Mouse (Mus musculus): ENCODE measurements around the gene Fam219b. TPM values are rescaled to one million over a fixed set of nuclear protein-coding genes. Genes with fewer than 3 reads are reported as not detected.

The Fam219b gene
- polyA plus RNA-seq, 1 experiment = 20.9 TPM

GRCm38 (mm10) chr9:57562896-57563372 lies 25.6 kb downstream of the Fam219b start:
- H3K27me3 ChIP-seq (ENCODE audit: control insufficient read depth, insufficient read depth, insufficient read length) = no peaks in the 10 kb centered on the region
- peaks cover 2% of the 10 kb centered on the region for H3K36me3 ChIP-seq (ENCODE audit: control insufficient read depth, insufficient read depth)
- H3K79me2 ChIP-seq (ENCODE audit: control insufficient read depth, insufficient read depth) = peaks cover 53% of the 10 kb centered on the region
- H3ac ChIP-seq (ENCODE audit: control insufficient read depth, insufficient read length, low read depth) = peak overlapping the region; percentile 6
- TF ChIP-seq MAX (IDR thresholded peaks at IDR 0.05) (no peak), MYOD1 (IDR thresholded peaks at IDR 0.05; ENCODE audit: control insufficient read depth, insufficient read length, low read depth) (no peak), FOSL1 (IDR thresholded peaks at IDR 0.05; ENCODE audit: insufficient read depth, low read length, poor library complexity, severe bottlenecking) (no peak), CTCF (IDR thresholded peaks at IDR 0.05; ENCODE audit: control insufficient read depth, insufficient read depth, insufficient read length) (no peak), CEBPB (IDR thresholded peaks at IDR 0.05; ENCODE audit: low read depth) (no peak)
- H3K4me3 ChIP-seq (ENCODE audit: insufficient read depth, poor library complexity, severe bottlenecking) = no peak overlapping the region
- H3K79me3 ChIP-seq (ENCODE audit: low read depth) = peaks cover 3% of the 10 kb centered on the region

- Histone ChIP-seq H3K79me2 (ENCODE audit: control insufficient read depth, insufficient read depth) (peaks cover 53% of the 10 kb centered on the region), H3K4me3 (ENCODE audit: insufficient read depth, poor library complexity, severe bottlenecking) (no peak overlapping the region), H3K79me3 (ENCODE audit: low read depth) (peaks cover 3% of the 10 kb centered on the region), H3K36me3 (ENCODE audit: control insufficient read depth, insufficient read depth) (peaks cover 17% of the 10 kb centered on the region), H3ac (ENCODE audit: control insufficient read depth, insufficient read length, low read depth) (no peak overlapping the region), H3K27me3 (ENCODE audit: control insufficient read depth, insufficient read depth, insufficient read length) (no peaks in the 10 kb centered on the region)
- TF ChIP-seq CEBPB (IDR thresholded peaks at IDR 0.05; ENCODE audit: low read depth) (no peak), MYOG (IDR thresholded peaks at IDR 0.05; ENCODE audit: control insufficient read depth, extremely low read depth, insufficient read length) (no peak)
Measured at GRCm38 (mm10) chr9:57564609-57565008, 27.3 kb downstream of the Fam219b start.

DNA sequence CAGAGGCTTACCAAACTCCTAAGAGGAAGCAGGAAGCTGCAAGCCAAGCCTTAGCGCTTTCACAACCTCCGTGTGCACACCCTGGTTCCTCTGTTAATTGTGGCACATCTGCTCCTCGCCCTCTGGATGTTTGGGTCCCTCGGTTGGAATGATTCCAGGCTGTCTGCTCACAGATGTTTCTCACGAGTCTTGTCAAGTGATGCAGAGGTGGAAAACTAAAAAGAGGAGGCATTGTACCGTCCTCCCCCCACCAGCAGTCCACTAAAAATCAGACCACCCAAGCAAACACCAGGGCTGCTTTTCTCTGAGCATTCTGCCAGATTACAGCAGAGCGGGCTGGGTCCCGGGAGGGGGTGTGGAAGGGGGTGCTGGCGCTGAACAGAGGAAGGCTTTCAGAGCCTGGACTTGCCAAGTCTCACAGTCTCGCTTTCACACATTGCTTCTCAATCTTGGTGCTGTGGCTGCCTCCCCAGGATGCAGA lies 28.5 kb downstream of the Fam219b start:
- Histone ChIP-seq H3K27me3 (ENCODE audit: control insufficient read depth, insufficient read depth, insufficient read length) (no peaks in the 10 kb centered on the region), H3ac (ENCODE audit: control insufficient read depth, insufficient read length, low read depth) (no peak overlapping the region)
- TF ChIP-seq CTCF (IDR thresholded peaks at IDR 0.05; ENCODE audit: control insufficient read depth, insufficient read depth, insufficient read length) = no peak

GRCm38 (mm10) chr9:57566846-57567245 lies 29.5 kb downstream of the Fam219b start:
- no peaks in the 10 kb centered on the region for H3K27me3 ChIP-seq (ENCODE audit: control insufficient read depth, insufficient read depth, insufficient read length)
- TF ChIP-seq MAX (IDR thresholded peaks at IDR 0.05) (no peak), USF1 (IDR thresholded peaks at IDR 0.05; ENCODE audit: low read depth) (no peak), FOSL1 (IDR thresholded peaks at IDR 0.05; ENCODE audit: insufficient read depth, low read length, poor library complexity, severe bottlenecking) (no peak), CEBPB (IDR thresholded peaks at IDR 0.05; ENCODE audit: low read depth) (no peak), CTCF (IDR thresholded peaks at IDR 0.05; ENCODE audit: control insufficient read depth, insufficient read depth, insufficient read length) (no peak), MYOG (IDR thresholded peaks at IDR 0.05; ENCODE audit: control insufficient read depth, extremely low read depth, insufficient read length) (no peak), MYOD1 (IDR thresholded peaks at IDR 0.05; ENCODE audit: control insufficient read depth, insufficient read length, low read depth) (no peak)

More for the DNA sequence above, 28.5 kb downstream of the Fam219b start:
- Histone ChIP-seq H3K79me2 (ENCODE audit: control insufficient read depth, insufficient read depth) (peaks cover 53% of the 10 kb centered on the region), H3K4me3 (ENCODE audit: insufficient read depth, poor library complexity, severe bottlenecking) (no peak overlapping the region), H3K36me3 (ENCODE audit: control insufficient read depth, insufficient read depth) (peaks cover 22% of the 10 kb centered on the region), H3K79me3 (ENCODE audit: low read depth) (peaks cover 3% of the 10 kb centered on the region)

GRCm38 (mm10) chr9:57568500-57568899 lies 31.2 kb downstream of the Fam219b start:
- TF ChIP-seq USF1 (IDR thresholded peaks at IDR 0.05; ENCODE audit: low read depth) (no peak), MAX (IDR thresholded peaks at IDR 0.05) (no peak), MYOG (IDR thresholded peaks at IDR 0.05; ENCODE audit: control insufficient read depth, extremely low read depth, insufficient read length) (no peak), CTCF (IDR thresholded peaks at IDR 0.05; ENCODE audit: control insufficient read depth, insufficient read depth, insufficient read length) (no peak), FOSL1 (IDR thresholded peaks at IDR 0.05; ENCODE audit: insufficient read depth, low read length, poor library complexity, severe bottlenecking) (no peak), CEBPB (IDR thresholded peaks at IDR 0.05; ENCODE audit: low read depth) (no peak), MYOD1 (IDR thresholded peaks at IDR 0.05; ENCODE audit: control insufficient read depth, insufficient read length, low read depth) (no peak)
- H3K27me3 ChIP-seq (ENCODE audit: control insufficient read depth, insufficient read depth, insufficient read length) = no peaks in the 10 kb centered on the region
- H3K79me3 ChIP-seq (ENCODE audit: low read depth) = peaks cover 3% of the 10 kb centered on the region
- peaks cover 29% of the 10 kb centered on the region for H3K79me2 ChIP-seq (ENCODE audit: control insufficient read depth, insufficient read depth)
- H3K4me3 ChIP-seq (ENCODE audit: insufficient read depth, poor library complexity, severe bottlenecking) = no peak overlapping the region
- no peak overlapping the region for H3ac ChIP-seq (ENCODE audit: control insufficient read depth, insufficient read length, low read depth)
- peaks cover 25% of the 10 kb centered on the region for H3K36me3 ChIP-seq (ENCODE audit: control insufficient read depth, insufficient read depth)

More at GRCm38 (mm10) chr9:57566846-57567245, 29.5 kb downstream of the Fam219b start:
- Histone ChIP-seq H3K4me3 (ENCODE audit: insufficient read depth, poor library complexity, severe bottlenecking) (no peak overlapping the region), H3K79me2 (ENCODE audit: control insufficient read depth, insufficient read depth) (peaks cover 46% of the 10 kb centered on the region), H3K79me3 (ENCODE audit: low read depth) (peaks cover 3% of the 10 kb centered on the region), H3ac (ENCODE audit: control insufficient read depth, insufficient read length, low read depth) (no peak overlapping the region), H3K36me3 (ENCODE audit: control insufficient read depth, insufficient read depth) (peaks cover 25% of the 10 kb centered on the region)

DNA sequence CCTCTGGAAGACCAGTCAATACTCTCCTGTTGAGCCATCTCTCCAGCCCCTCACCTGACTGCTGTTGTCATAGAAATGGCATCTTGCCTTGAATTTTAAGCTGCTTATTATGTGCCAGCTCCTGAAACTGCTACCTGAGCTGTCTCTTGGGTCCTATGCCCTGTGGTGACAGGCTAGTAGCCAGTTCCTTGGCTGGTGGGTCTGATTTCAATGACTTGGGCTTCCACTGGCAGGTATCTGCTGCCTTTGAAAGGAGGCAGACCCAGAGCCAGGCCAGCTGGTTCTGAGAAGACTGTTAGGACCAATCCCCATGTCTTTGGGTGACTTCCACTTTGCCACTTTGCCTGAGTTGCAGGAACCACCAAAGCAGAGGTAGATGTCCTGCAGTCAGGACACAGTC lies 37.1 kb downstream of the Fam219b start:
- no peak overlapping the region for H3ac ChIP-seq (ENCODE audit: control insufficient read depth, insufficient read length, low read depth)
- no peak overlapping the region for H3K4me3 ChIP-seq (ENCODE audit: insufficient read depth, poor library complexity, severe bottlenecking)
- H3K36me3 ChIP-seq (ENCODE audit: control insufficient read depth, insufficient read depth) = peaks cover 9% of the 10 kb centered on the region
- no peak for TF ChIP-seq FOSL1 (IDR thresholded peaks at IDR 0.05; ENCODE audit: insufficient read depth, low read length, poor library complexity, severe bottlenecking)
- TF ChIP-seq CEBPB (IDR thresholded peaks at IDR 0.05; ENCODE audit: low read depth) = no peak
- no peak for TF ChIP-seq MYOD1 (IDR thresholded peaks at IDR 0.05; ENCODE audit: control insufficient read depth, insufficient read length, low read depth)
- TF ChIP-seq CTCF (IDR thresholded peaks at IDR 0.05; ENCODE audit: control insufficient read depth, insufficient read depth, insufficient read length) = no peak
- TF ChIP-seq MYOG (IDR thresholded peaks at IDR 0.05; ENCODE audit: control insufficient read depth, extremely low read depth, insufficient read length) = no peak
- TF ChIP-seq USF1 (IDR thresholded peaks at IDR 0.05; ENCODE audit: low read depth) = no peak
- TF ChIP-seq MAX (IDR thresholded peaks at IDR 0.05) = no peak
- no peaks in the 10 kb centered on the region for H3K79me3 ChIP-seq (ENCODE audit: low read depth)
- H3K79me2 ChIP-seq (ENCODE audit: control insufficient read depth, insufficient read depth) = no peaks in the 10 kb centered on the region
- no peaks in the 10 kb centered on the region for H3K27me3 ChIP-seq (ENCODE audit: control insufficient read depth, insufficient read depth, insufficient read length)

Data from C2C12 (cell line).